Comparison of ENCODE assay signal across 8 mouse cellular contexts in the genomic region with DNA sequence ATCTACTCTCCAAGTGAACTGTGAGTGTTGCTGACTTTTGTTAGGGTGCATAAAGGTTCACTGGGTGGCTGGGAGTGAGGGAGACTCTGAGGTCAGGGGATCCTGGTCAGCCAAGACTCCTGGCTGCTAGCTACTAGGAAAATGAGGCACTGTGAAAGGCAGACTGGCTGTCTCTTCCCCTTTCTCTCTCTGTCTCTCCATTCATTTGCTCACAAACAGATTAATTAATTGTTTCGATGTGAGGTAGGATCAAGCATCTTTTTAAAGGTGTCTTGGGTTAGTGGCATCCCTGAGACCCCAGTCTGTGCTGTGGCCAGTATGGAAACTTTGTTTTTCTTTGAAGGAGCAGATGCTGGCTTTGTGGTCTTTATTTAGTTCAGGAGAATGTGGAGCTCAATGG. TPM values are rescaled to one million over a fixed set of nuclear protein-coding genes. Genes with fewer than 3 reads are reported as not detected.
DNase-seq lines count a peak whose midpoint lies in the region; ATAC-seq and TF ChIP-seq lines count a peak whose summit lies in the region.

No protein-coding gene starts in this region.

- WGBS in spleen, adult 2 months = 39% methylated on average over 1 of the region's 1 CpGs
- 53% methylated on average over 1 of the region's 1 CpGs for WGBS in liver, embryonic 12.5 days (ENCODE audit: insufficient replicate concordance)

- peaks cover 76% of the 10 kb centered on the region for H3K27me3 ChIP-seq in erythroblast, embryonic 14.5 days (ENCODE audit: control insufficient read depth)
- H3K27me3 ChIP-seq in spleen, adult 2 months (ENCODE audit: control insufficient read depth, insufficient read depth, low read length) = no peaks in the 10 kb centered on the region
- H3K27me3 ChIP-seq in liver, embryonic 12.5 days (replicated peaks) = peaks cover 80% of the 10 kb centered on the region

- peak overlapping the region; percentile 2; the same call in 1 of the 2 replicates for H3K4me2 ChIP-seq in liver, embryonic 12.5 days

- H3K4me3 ChIP-seq in erythroblast, embryonic 14.5 days (replicated peaks) = peak overlapping the region; percentile 23
- peak overlapping the region; percentile 36 for H3K4me3 ChIP-seq in spleen, adult 2 months (ENCODE audit: extremely low read depth, insufficient read depth, insufficient read length)
- H3K4me3 ChIP-seq in liver, embryonic 12.5 days = peak overlapping the region; percentile 45

- TF ChIP-seq CTCF in spleen, adult 2 months (IDR thresholded peaks at IDR 0.05; ENCODE audit: extremely low read depth, insufficient read depth, insufficient read length, insufficient replicate concordance) = no peak

- no peaks in the 10 kb centered on the region for H3K9me3 ChIP-seq in erythroblast, embryonic 14.5 days (ENCODE audit: control insufficient read depth, low read length)
- no peaks in the 10 kb centered on the region for H3K9me3 ChIP-seq in liver, embryonic 12.5 days (replicated peaks)

- H3K27ac ChIP-seq in spleen, adult 2 months (ENCODE audit: insufficient read depth, low read length) = peak overlapping the region; percentile 39; the same call in 1 of the 2 replicates
- H3K27ac ChIP-seq in liver, embryonic 12.5 days = peak overlapping the region; percentile 39; the same call in 1 of the 2 replicates

- H3K9ac ChIP-seq in liver, embryonic 12.5 days = peak overlapping the region; percentile 51

- H3K36me3 ChIP-seq in erythroblast, embryonic 14.5 days (ENCODE audit: control insufficient read depth) = no peaks in the 10 kb centered on the region
- no peaks in the 10 kb centered on the region for H3K36me3 ChIP-seq in spleen, adult 2 months (ENCODE audit: control insufficient read depth, insufficient read depth, low read length)
- no peaks in the 10 kb centered on the region for H3K36me3 ChIP-seq in liver, embryonic 12.5 days

- no peak for DNase-seq in spleen, adult 2 months (ENCODE audit: low read depth in 1 of 2, low spot score in 2 of 2)
- DNase-seq in spleen, postnatal 4 days (ENCODE audit: low spot score in 2 of 2) = no peak
- DNase-seq in urinary bladder, postnatal 4 days (ENCODE audit: low spot score in 2 of 2) = no peak
- no peak for DNase-seq in frontal cortex, postnatal 14 days (ENCODE audit: low spot score in 2 of 2)
- no peak for DNase-seq in layer of hippocampus, adult 11-12 months (ENCODE audit: low spot score)

- ATAC-seq in erythroblast, adult 5-6 weeks (replicated peaks; ENCODE audit: low FRiP score, poor library complexity, severe bottlenecking) = no peak
- no peak for ATAC-seq in liver, embryonic 12.5 days

- no peaks in the 10 kb centered on the region for H3K4me1 ChIP-seq in erythroblast, embryonic 14.5 days (ENCODE audit: control insufficient read depth)
- H3K4me1 ChIP-seq in spleen, adult 2 months (ENCODE audit: control insufficient read depth, insufficient read depth, insufficient read length) = no peaks in the 10 kb centered on the region; the same call in 1 of the 2 replicates
- 0 out of 2 replicates have a peak, but pooled peaks cover 3% of the 10 kb centered on the region for H3K4me1 ChIP-seq in liver, embryonic 12.5 days

- TF ChIP-seq POLR2A in spleen, adult 2 months (IDR thresholded peaks at IDR 0.05; ENCODE audit: low read depth, low read length) = no peak

RNA-seq across cellular contexts. Expression of a gene that starts 1.0 kb away (rescaled TPM):
- not detected in 2 replicates for polyA plus RNA-seq in erythroblast, embryonic 14.5 days (2012)
- 1.7 and 2.1 TPM in 2 replicates for total RNA-seq in erythroblast, adult 5-6 weeks (2015; ENCODE audit: low replicate concordance)
- total RNA-seq in erythroblast, adult 5-6 weeks (2017; ENCODE audit: low replicate concordance) = 1.1 and 1.5 TPM in 2 replicates
- 84.8 and 119 TPM in 2 replicates for polyA plus RNA-seq in spleen, adult 2 months (2012; rRNA removed)
- 9.0 and 10.4 TPM in 2 replicates for polyA plus RNA-seq in liver, embryonic 12.5 days (2016; fragmentation: Nextera tagmentation; extraction: Ambion mirVana)

RNA-seq across cellular contexts. Expression of a gene that starts 51.6 kb away (rescaled TPM):
- polyA plus RNA-seq in erythroblast, embryonic 14.5 days (2012) = not detected in 2 replicates
- not detected in 2 replicates for total RNA-seq in erythroblast, adult 5-6 weeks (2015; ENCODE audit: low replicate concordance)
- not detected in 2 replicates for total RNA-seq in erythroblast, adult 5-6 weeks (2017; ENCODE audit: low replicate concordance)
- not detected in 2 replicates for polyA plus RNA-seq in spleen, adult 2 months (2012; rRNA removed)
- 0.11 and 0.28 TPM in 2 replicates for polyA plus RNA-seq in liver, embryonic 12.5 days (2016; fragmentation: Nextera tagmentation; extraction: Ambion mirVana)
